Mouse (Mus musculus): ENCODE data around the gene Srm.

- TF ChIP-seq CTCF (IDR thresholded peaks at IDR 0.05; ENCODE audit: insufficient read depth, low read length) = no peak
- no peak for TF ChIP-seq POLR2A (IDR thresholded peaks at IDR 0.05; ENCODE audit: borderline replicate concordance, extremely low read depth, low read depth, low read length)
Measured at GRCm38 (mm10) chr4:148633395-148634061, 42.2 kb downstream of the Srm start.
